13 mouse cellular contexts compared by ENCODE assay signal in the genomic region with DNA sequence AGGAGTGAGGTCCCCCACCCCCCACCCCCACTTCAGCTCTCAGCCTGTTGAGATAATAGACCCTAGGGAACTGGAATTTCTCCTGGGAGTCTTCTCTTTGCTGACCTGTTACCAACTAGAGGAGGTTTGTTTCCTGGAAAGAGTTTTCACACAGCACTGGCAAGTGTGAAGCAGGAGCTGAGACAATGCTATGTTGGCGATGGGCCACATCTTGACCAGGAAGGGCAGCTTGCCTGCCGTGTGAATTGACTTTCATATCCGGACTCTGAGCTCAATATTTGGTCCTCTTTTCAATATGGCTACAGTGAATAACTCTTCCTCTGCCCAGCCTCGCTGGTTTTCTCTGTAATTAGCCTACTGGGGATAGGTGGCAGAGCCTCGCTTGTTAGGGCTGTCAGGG.
"Had no signal": no experiment of that assay in that cellular context is flagged by ENCODE, and none has a peak within 500 bp of the region (broad histone marks: within the 10 kb centered on the region; RNA-seq: fewer than 3 reads in every experiment).

No protein-coding gene starts in this region.

- H3K27me3 ChIP-seq: intestine, embryonic 15.5 days; limb, embryonic 15.5 days; liver, embryonic 15.5 days; lung, embryonic 15.5 days; neural tube, embryonic 13.5 days had no signal

- ATAC-seq: hindbrain, postnatal 0 days; intestine, embryonic 15.5 days had no signal

- DNase-seq: midbrain, embryonic 14.5 days; right cerebral cortex, adult 18-20 months; right cerebral cortex, postnatal 25 days; thymus, adult 18-20 months; thymus, postnatal 25 days had no signal

- H3K27ac ChIP-seq: hindbrain, postnatal 0 days; intestine, embryonic 15.5 days; kidney, postnatal 0 days; limb, embryonic 15.5 days; liver, embryonic 15.5 days; lung, embryonic 15.5 days; midbrain, embryonic 10.5 days; neural tube, embryonic 13.5 days had no signal

- H3K9ac ChIP-seq: intestine, embryonic 15.5 days; limb, embryonic 15.5 days; liver, embryonic 15.5 days; lung, embryonic 15.5 days; neural tube, embryonic 13.5 days had no signal

- H3K4me3 ChIP-seq: intestine, embryonic 15.5 days; limb, embryonic 15.5 days; liver, embryonic 15.5 days; lung, embryonic 15.5 days; midbrain, embryonic 10.5 days; neural tube, embryonic 13.5 days had no signal

- H3K4me2 ChIP-seq: intestine, embryonic 15.5 days; limb, embryonic 15.5 days; liver, embryonic 15.5 days; lung, embryonic 15.5 days; neural tube, embryonic 13.5 days had no signal

- H3K36me3 ChIP-seq: intestine, embryonic 15.5 days; limb, embryonic 15.5 days; liver, embryonic 15.5 days; lung, embryonic 15.5 days; midbrain, embryonic 10.5 days; neural tube, embryonic 13.5 days had no signal

- H3K4me1 ChIP-seq: intestine, embryonic 15.5 days; limb, embryonic 15.5 days; lung, embryonic 15.5 days; midbrain, embryonic 10.5 days; neural tube, embryonic 13.5 days had no signal

- H3K9me3 ChIP-seq: intestine, embryonic 15.5 days; limb, embryonic 15.5 days; liver, embryonic 15.5 days; lung, embryonic 15.5 days; midbrain, embryonic 10.5 days had no signal
